Mouse (Mus musculus): ENCODE data around the gene Stk32b. TPM values are rescaled to one million over a fixed set of nuclear protein-coding genes. Genes with fewer than 3 reads are reported as not detected.

Gene Stk32b
- polyA plus RNA-seq (2012; rRNA removed), result 47.1 and 49.2 TPM in 2 replicates

DNA sequence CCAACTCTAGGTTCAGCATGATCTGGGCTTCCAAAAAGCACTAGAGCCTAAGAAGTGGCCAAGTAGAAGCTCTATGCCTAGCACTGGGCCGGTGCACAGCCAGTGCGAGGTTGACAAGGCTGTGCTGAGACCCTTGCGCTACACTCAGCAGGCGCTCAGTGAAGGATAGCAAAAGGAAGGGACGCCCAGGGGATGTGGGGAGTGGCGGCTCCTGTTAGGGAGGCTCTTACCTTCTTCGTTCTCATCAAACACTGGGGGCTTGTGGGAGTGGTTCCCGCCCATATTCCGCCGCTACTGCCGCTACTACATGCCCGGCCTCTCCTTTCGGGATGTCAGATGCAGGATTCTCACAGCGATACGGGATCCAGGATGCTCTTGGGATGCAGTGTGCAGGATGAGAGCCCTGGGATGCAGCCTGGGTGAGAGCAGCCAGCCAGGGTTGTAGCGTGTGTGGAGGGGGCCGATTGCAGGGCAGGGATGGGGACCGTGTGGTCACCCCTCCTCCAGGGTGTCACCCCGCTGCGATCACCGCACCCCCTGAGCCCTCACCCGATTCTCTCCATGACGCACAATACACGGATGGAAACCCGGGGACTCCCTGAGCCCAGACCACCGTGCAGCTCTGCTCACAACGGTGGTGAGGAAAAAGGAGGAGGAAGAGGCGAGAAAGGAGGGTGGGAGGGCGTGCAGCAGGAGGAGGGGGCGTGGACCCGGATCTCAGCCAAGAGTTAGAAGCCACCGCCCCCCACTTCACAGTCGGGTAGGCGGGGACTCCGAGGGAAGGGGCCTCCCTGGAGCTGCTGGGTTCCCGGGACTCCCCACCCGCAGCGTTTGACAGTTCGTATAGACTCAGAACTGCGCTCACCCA, at the start of gene Stk32b:
Gene Stk32b (minus strand): TSS at position 667 of the 868 bp plus-strand sequence.

DNA sequence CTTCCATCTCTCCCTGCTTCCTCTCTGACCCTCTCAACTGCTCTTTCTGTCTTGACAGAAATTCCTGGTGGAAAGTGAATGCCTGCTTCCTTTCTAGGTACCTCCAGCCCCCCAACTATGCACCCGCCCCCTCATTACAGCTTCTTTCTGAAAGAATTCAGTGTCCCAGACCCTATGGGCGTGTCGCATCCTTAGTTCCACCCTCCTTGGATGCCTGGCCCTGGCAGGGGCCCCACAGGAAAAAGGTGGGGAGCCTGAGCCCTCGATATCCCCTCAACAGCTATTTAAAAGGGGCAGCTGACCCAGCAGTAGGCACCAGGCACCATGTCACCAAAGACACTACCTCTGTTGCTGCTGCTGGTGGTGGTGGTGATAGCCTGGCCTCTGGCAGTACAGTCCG, 18.3 kb upstream of the Stk32b start, which contains the start of gene Cytl1:
Gene Cytl1 (plus strand): TSS at position 296 of the 400 bp plus-strand sequence.

Other genes starting within 250 kb of the Stk32b start
- gene Cytl1, start 18.3 kb upstream of the Stk32b start, polyA plus RNA-seq (2012; rRNA removed), result 1.3 and 42.0 TPM in 2 replicates
- gene Msx1, start 107.4 kb upstream of the Stk32b start, polyA plus RNA-seq (2012; rRNA removed), result 14.0 and 15.2 TPM in 2 replicates